Mouse (Mus musculus): ENCODE results near the gene Zfp609. TPM values are rescaled to one million over a fixed set of nuclear protein-coding genes. Genes with fewer than 3 reads are reported as not detected.

Gene Zfp609
- total and polyA plus RNA-seq, 2 experiments from 2014 or later = 5.4 to 11.2 TPM

- Histone ChIP-seq H3K36me3 (ENCODE audit: insufficient read depth, low read length) (peaks cover 34% of the 10 kb centered on the region), H3K27me3 (ENCODE audit: insufficient read depth, low read length) (no peaks in the 10 kb centered on the region), H3K4me1 (ENCODE audit: insufficient read depth, low read length) (no peaks in the 10 kb centered on the region), H3K4me2 (ENCODE audit: low read depth, low read length, poor library complexity, severe bottlenecking) (no peak overlapping the region), H3K4me3 (ENCODE audit: low read depth, low read length) (no peak overlapping the region), H3K27ac (ENCODE audit: low read depth, low read length) (no peak overlapping the region), H3K9ac (replicated peaks; ENCODE audit: low read length, poor library complexity, severe bottlenecking) (no peak overlapping the region), H3K9me3 (ENCODE audit: low read length) (no peaks in the 10 kb centered on the region)
- 82% methylated on average over 6 of the region's 6 CpGs for whole genome bisulfite sequencing
- ATAC-seq (ENCODE audit: low FRiP score) = no peak
- TF ChIP-seq CTCF (IDR thresholded peaks at IDR 0.05) = no peak
- no peak for DNase-seq (ENCODE audit: low spot score)
Measured at GRCm38 (mm10) chr9:65700504-65700903, 126.9 kb downstream of the Zfp609 start.

DNA sequence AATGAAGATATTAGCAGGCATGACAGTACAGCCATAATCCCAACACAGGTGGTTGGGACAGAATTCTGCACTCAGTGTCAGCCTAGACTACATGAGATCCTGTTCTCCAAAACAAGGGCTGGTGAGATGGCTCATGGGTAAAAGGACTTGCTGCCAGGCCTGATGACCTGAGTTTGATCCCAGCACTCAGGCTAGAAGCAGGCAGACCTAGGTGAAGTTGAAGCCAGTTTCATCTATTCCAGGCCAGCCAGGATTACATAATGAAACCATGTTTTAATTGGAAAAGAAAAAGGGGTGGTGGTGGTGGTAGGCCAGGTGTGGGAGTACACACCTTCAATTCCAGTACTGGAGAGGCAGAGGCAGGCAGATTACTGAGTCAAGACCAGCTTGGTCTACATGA lies 129.4 kb downstream of the Zfp609 start:
- no peaks in the 10 kb centered on the region for H3K4me1 ChIP-seq (ENCODE audit: insufficient read depth, low read length)

DNA sequence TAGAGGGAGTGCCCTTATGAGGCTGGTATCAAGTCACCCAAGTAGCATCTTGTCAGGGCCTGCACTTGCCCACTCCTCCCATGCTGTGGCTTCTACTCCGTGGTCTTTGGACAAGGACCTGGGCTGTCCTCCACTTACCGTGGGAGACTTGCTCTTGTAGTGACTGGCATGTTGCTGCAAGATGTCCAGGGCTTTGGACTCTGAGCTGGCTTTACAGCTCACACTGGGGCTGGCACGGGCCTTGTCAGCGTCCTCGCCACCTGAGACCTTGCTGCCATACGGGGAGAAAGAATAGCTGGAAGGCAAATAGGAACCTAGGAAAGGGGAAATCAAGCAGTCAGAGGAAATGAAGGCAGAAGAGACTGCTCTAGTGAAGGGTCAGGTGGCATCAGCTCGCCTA lies 130.0 kb downstream of the Zfp609 start:
- Histone ChIP-seq H3K36me3 (ENCODE audit: insufficient read depth, low read length) (peaks cover 45% of the 10 kb centered on the region), H3K4me1 (ENCODE audit: insufficient read depth, low read length) (no peaks in the 10 kb centered on the region), H3K4me3 (ENCODE audit: low read depth, low read length) (no peak overlapping the region), H3K27me3 (ENCODE audit: insufficient read depth, low read length) (no peaks in the 10 kb centered on the region), H3K4me2 (ENCODE audit: low read depth, low read length, poor library complexity, severe bottlenecking) (no peak overlapping the region), H3K9me3 (ENCODE audit: low read length) (no peaks in the 10 kb centered on the region), H3K9ac (replicated peaks; ENCODE audit: low read length, poor library complexity, severe bottlenecking) (no peak overlapping the region), H3K27ac (ENCODE audit: low read depth, low read length) (no peak overlapping the region)
- TF ChIP-seq CTCF (IDR thresholded peaks at IDR 0.05) = no peak
- ATAC-seq (ENCODE audit: low FRiP score) (no peak), DNase-seq (ENCODE audit: low spot score) (no peak)
- WGBS = 84% methylated on average over 7 of the region's 7 CpGs

More for the DNA sequence above, 129.4 kb downstream of the Zfp609 start:
- Histone ChIP-seq H3K4me3 (ENCODE audit: low read depth, low read length) (no peak overlapping the region), H3K9me3 (ENCODE audit: low read length) (no peaks in the 10 kb centered on the region), H3K36me3 (ENCODE audit: insufficient read depth, low read length) (peaks cover 42% of the 10 kb centered on the region), H3K27me3 (ENCODE audit: insufficient read depth, low read length) (no peaks in the 10 kb centered on the region), H3K27ac (ENCODE audit: low read depth, low read length) (no peak overlapping the region), H3K4me2 (ENCODE audit: low read depth, low read length, poor library complexity, severe bottlenecking) (no peak overlapping the region), H3K9ac (replicated peaks; ENCODE audit: low read length, poor library complexity, severe bottlenecking) (no peak overlapping the region)
- no peak for DNase-seq (ENCODE audit: low spot score)
- no peak for TF ChIP-seq CTCF (IDR thresholded peaks at IDR 0.05)
- no peak for ATAC-seq (ENCODE audit: low FRiP score)

DNA sequence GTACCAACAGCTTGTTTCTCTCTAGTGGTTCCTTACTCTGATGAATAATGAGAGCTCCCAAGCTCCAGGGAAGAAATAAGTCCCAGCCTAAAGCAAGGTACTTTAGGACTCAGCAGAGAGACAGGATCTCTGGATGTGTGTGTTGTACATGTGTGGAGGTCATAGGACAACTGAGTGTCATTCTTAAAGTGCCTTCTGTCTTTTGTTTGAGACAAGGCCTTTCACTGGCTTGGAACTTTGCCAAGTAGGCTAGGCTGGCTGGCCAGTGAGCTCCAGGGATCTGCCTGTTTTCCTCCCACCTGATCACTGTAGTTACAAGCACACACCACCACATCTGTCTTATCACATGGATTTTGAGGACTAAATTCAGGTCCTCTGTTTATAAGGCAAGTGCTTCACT lies 131.0 kb downstream of the Zfp609 start:
- Histone ChIP-seq H3K9me3 (ENCODE audit: low read length) (no peaks in the 10 kb centered on the region), H3K4me1 (ENCODE audit: insufficient read depth, low read length) (no peaks in the 10 kb centered on the region), H3K9ac (replicated peaks; ENCODE audit: low read length, poor library complexity, severe bottlenecking) (no peak overlapping the region), H3K4me3 (ENCODE audit: low read depth, low read length) (no peak overlapping the region), H3K27me3 (ENCODE audit: insufficient read depth, low read length) (no peaks in the 10 kb centered on the region), H3K36me3 (ENCODE audit: insufficient read depth, low read length) (peaks cover 41% of the 10 kb centered on the region), H3K4me2 (ENCODE audit: low read depth, low read length, poor library complexity, severe bottlenecking) (no peak overlapping the region), H3K27ac (ENCODE audit: low read depth, low read length) (no peak overlapping the region)
- ATAC-seq (ENCODE audit: low FRiP score) = no peak
- no peak for TF ChIP-seq CTCF (IDR thresholded peaks at IDR 0.05)
- DNase-seq (ENCODE audit: low spot score) = peak; percentile 40

- no peak overlapping the region for H3K27ac ChIP-seq (ENCODE audit: low read depth, low read length)
- peak; percentile 87 for TF ChIP-seq CTCF (IDR thresholded peaks at IDR 0.05)
- no peaks in the 10 kb centered on the region for H3K9me3 ChIP-seq (ENCODE audit: low read length)
- no peaks in the 10 kb centered on the region for H3K27me3 ChIP-seq (ENCODE audit: insufficient read depth, low read length)
- H3K9ac ChIP-seq (replicated peaks; ENCODE audit: low read length, poor library complexity, severe bottlenecking) = no peak overlapping the region
- H3K4me2 ChIP-seq (ENCODE audit: low read depth, low read length, poor library complexity, severe bottlenecking) = no peak overlapping the region
- H3K36me3 ChIP-seq (ENCODE audit: insufficient read depth, low read length) = peaks cover 36% of the 10 kb centered on the region
- no peak for ATAC-seq (ENCODE audit: low FRiP score)
- H3K4me3 ChIP-seq (ENCODE audit: low read depth, low read length) = no peak overlapping the region
- 57% methylated on average over 3 of the region's 3 CpGs for WGBS
- no peaks in the 10 kb centered on the region for H3K4me1 ChIP-seq (ENCODE audit: insufficient read depth, low read length)
- peak; percentile 82 for DNase-seq (ENCODE audit: low spot score)
Measured at GRCm38 (mm10) chr9:65695646-65696045, 131.7 kb downstream of the Zfp609 start.

DNA sequence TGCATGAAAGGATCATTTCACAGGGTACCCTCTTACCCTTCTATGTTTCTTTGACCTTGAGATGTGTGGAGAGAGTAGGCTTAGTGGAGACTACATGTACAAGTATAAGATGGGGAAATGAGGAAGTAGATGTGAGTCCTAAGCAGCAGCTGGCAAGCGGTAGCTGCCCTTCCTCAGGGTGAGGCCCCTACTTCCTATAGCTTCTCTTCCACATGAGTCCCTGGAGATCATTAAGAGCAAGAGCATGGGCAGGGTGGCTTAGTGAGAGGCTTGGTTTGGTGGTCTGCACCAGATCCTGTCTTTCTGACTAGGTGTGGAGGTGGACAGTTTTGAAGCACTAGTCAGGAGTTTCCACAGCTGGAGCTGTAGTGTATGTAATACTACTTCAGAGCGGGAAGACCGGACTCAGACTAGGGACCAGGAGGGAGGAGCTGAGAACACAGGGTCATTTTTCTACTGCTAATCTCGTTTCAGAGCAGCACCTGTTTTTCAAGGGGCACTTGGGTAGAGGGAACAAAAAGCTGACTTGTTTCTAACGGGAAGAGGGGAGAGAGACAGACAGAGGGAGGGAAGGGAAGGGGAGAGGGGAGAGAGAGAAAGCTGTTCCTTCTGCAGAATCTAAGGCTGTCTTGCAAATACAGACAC lies 134.3 kb downstream of the Zfp609 start:
- Histone ChIP-seq H3K4me2 (ENCODE audit: low read depth, low read length, poor library complexity, severe bottlenecking) (no peak overlapping the region), H3K27ac (ENCODE audit: low read depth, low read length) (peak overlapping the region; percentile 2; the same call in 1 of the 2 replicates), H3K4me1 (ENCODE audit: insufficient read depth, low read length) (no peaks in the 10 kb centered on the region), H3K4me3 (ENCODE audit: low read depth, low read length) (no peak overlapping the region), H3K36me3 (ENCODE audit: insufficient read depth, low read length) (peaks cover 43% of the 10 kb centered on the region), H3K9me3 (ENCODE audit: low read length) (no peaks in the 10 kb centered on the region), H3K9ac (replicated peaks; ENCODE audit: low read length, poor library complexity, severe bottlenecking) (no peak overlapping the region), H3K27me3 (ENCODE audit: insufficient read depth, low read length) (no peaks in the 10 kb centered on the region)
- DNase-seq (ENCODE audit: low spot score) = no peak
- ATAC-seq (ENCODE audit: low FRiP score) = no peak
- 35% methylated on average over 5 of the region's 5 CpGs for WGBS
- no peak for TF ChIP-seq CTCF (IDR thresholded peaks at IDR 0.05)
